Mouse (Mus musculus): ENCODE data around the gene Ces1c. TPM values are rescaled to one million over a fixed set of nuclear protein-coding genes. Genes with fewer than 3 reads are reported as not detected.
A peak's percentile ranks its signal among the peaks of the same experiment; 100 is the strongest.

Gene Ces1c
- under 1 TPM in 1 of 2 experiments, not detected in 1; 0.70 TPM for total RNA-seq (2021)
- long read RNA-seq, experiment 1, result 0 reads
- long read RNA-seq, experiment 2, partial matches to known transcripts, result 1 of 2 reads
- long read RNA-seq, experiment 2, other reads (novel, unspliced or antisense), result 0 of 2 reads

- DNase-seq (ENCODE audit: low spot score in 2 of 2), result no peak
Measured at GRCm38 (mm10) chr8:93131233-93131980, at the start of gene Ces1c. Ces1c (minus strand) TSS chr8:93131283.

- DNase-seq (ENCODE audit: low spot score in 2 of 2), result no peak
Measured at GRCm38 (mm10) chr8:93180581-93181129, 49.6 kb upstream of the Ces1c start.

- DNase-seq (ENCODE audit: low spot score in 2 of 2), result no peak
Measured at GRCm38 (mm10) chr8:93176593-93176992, 45.5 kb upstream of the Ces1c start.

GRCm38 (mm10) chr8:93174554-93174953 is 43.5 kb upstream of the Ces1c start:
- DNase-seq (ENCODE audit: low spot score in 2 of 2), result no peak

GRCm38 (mm10) chr8:93171846-93172590 is 40.9 kb upstream of the Ces1c start:
- no peak for DNase-seq (ENCODE audit: low spot score in 2 of 2)

- no peak for DNase-seq (ENCODE audit: low spot score in 2 of 2)
Measured at GRCm38 (mm10) chr8:93163363-93163762, 32.3 kb upstream of the Ces1c start.

GRCm38 (mm10) chr8:93151401-93151800 is 20.3 kb upstream of the Ces1c start:
- DNase-seq (ENCODE audit: low spot score in 2 of 2), result no peak

- no peak for DNase-seq (ENCODE audit: low spot score in 2 of 2)
Measured at GRCm38 (mm10) chr8:93147331-93147730, 16.2 kb upstream of the Ces1c start.

GRCm38 (mm10) chr8:93140696-93141095 is 9.6 kb upstream of the Ces1c start:
- peak; percentile 34 to 48 for DNase-seq (ENCODE audit: low spot score in 2 of 2)

- DNase-seq (ENCODE audit: low spot score in 2 of 2), result no peak
Measured at GRCm38 (mm10) chr8:93132196-93132595, 1.1 kb upstream of the Ces1c start.

- no peak for DNase-seq (ENCODE audit: low spot score in 2 of 2)
Measured at GRCm38 (mm10) chr8:93126476-93126875, 4.6 kb downstream of the Ces1c start.

- DNase-seq (ENCODE audit: low spot score in 2 of 2), result no peak
Measured at GRCm38 (mm10) chr8:93122005-93122404, 9.1 kb downstream of the Ces1c start.

GRCm38 (mm10) chr8:93095376-93095775 is 35.7 kb downstream of the Ces1c start:
- DNase-seq (ENCODE audit: low spot score in 2 of 2), result peak in 1 of 2 experiments; percentile 29

- DNase-seq (ENCODE audit: low spot score in 2 of 2), result no peak
Measured at GRCm38 (mm10) chr8:93091324-93091723, 39.8 kb downstream of the Ces1c start.

- DNase-seq (ENCODE audit: low spot score in 2 of 2), result no peak
Measured at GRCm38 (mm10) chr8:93088686-93089122, 42.4 kb downstream of the Ces1c start.

GRCm38 (mm10) chr8:93088193-93088592 is 42.9 kb downstream of the Ces1c start:
- no peak for DNase-seq (ENCODE audit: low spot score in 2 of 2)

- DNase-seq (ENCODE audit: low spot score in 2 of 2), result no peak
Measured at GRCm38 (mm10) chr8:93079887-93080286, 51.2 kb downstream of the Ces1c start, which contains the start of gene Ces1b. Ces1b (minus strand) TSS chr8:93080017.

- DNase-seq (ENCODE audit: low spot score in 2 of 2), result no peak
Measured at GRCm38 (mm10) chr8:93075251-93075650, 55.8 kb downstream of the Ces1c start.

GRCm38 (mm10) chr8:93063416-93064117 is 67.5 kb downstream of the Ces1c start:
- DNase-seq (ENCODE audit: low spot score in 2 of 2), result no peak

GRCm38 (mm10) chr8:93059185-93059584 is 71.9 kb downstream of the Ces1c start:
- DNase-seq (ENCODE audit: low spot score in 2 of 2), result peak; percentile 41 to 58

GRCm38 (mm10) chr8:93055238-93055637 is 75.8 kb downstream of the Ces1c start:
- DNase-seq (ENCODE audit: low spot score in 2 of 2), result no peak
